ENCODE assay signal across 8 mouse cellular contexts in the genomic region with DNA sequence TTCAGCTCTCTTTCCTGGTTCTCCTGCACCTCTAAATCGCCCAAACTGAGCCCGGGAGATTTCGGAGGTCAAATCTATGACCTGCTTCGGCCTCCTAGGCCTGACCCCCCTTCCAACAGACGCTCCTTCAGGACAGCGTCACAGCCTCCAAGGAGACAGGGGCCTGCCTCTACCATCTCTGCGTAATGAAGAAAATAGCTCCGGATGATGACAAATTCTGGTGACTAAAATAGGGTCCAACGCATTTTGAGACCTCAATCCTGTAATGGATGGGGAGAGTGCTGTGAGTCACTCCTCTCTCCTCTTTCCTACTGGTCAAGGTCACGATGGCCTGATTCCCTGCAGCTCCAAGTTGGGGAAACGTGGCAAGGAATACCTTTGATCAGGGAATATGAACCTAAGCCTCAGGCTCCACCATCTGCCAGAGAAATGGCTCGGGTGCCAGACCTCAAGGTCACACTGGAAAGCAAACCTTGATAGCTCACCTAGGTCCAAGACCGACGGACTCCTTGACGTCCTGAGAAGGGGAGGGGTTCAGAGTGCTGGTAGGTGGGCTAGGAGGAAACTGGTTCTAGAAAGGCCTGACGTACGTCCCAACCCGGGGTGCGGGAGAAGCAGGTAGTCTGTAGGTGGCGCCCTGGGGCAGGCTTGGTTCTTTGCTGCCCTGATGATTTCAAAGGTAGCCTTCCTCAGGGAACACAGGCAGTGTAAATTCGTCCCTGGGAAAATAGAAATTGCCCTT. TPM values are rescaled to one million over a fixed set of nuclear protein-coding genes. Genes with fewer than 3 reads are reported as not detected.
DNase-seq lines count a peak whose midpoint lies in the region; ATAC-seq and TF ChIP-seq lines count a peak whose summit lies in the region.

No protein-coding gene starts in this region.

- in situ Hi-C loops in CH12.LX (cut with MboI; ENCODE audit: low pct_ligation_motif_present, low pct_unique_long_range_greater_than_20kb, low sequenced_read_pairs) = no loop called here

- H3K36me3 ChIP-seq in CH12.LX (replicated peaks in 1 of 2; ENCODE audit: control insufficient read depth in 1 of 2, insufficient read depth in 1 of 2, low read length in 1 of 2) = peaks cover 5 to 25% of the 10 kb centered on the region in 2 experiments
- H3K36me3 ChIP-seq in forebrain, embryonic 10.5 days (replicated peaks) = peaks cover 28% of the 10 kb centered on the region
- no peaks in the 10 kb centered on the region for H3K36me3 ChIP-seq in heart, embryonic 15.5 days
- peaks cover 19% of the 10 kb centered on the region for H3K36me3 ChIP-seq in liver, embryonic 13.5 days
- peaks cover 10% of the 10 kb centered on the region; the same call in 1 of the 2 replicates for H3K36me3 ChIP-seq in stomach, embryonic 15.5 days

- peak; percentile 10; the same call in 1 of the 2 replicates for TF ChIP-seq POLR2A in CH12.LX (IDR thresholded peaks at IDR 0.05; ENCODE audit: low read depth, low read length)

- dilution Hi-C loops in CH12.LX (cut with MboI; ENCODE audit: extremely low pct_ligation_motif_present, extremely low pct_unique_long_range_greater_than_20kb, low sequenced_read_pairs) = no loop called here

- peak overlapping the region; percentile 49 for H3K9ac ChIP-seq in CH12.LX (ENCODE audit: insufficient read depth, low read depth)
- H3K9ac ChIP-seq in heart, embryonic 15.5 days = peak overlapping the region; percentile 60
- H3K9ac ChIP-seq in liver, embryonic 13.5 days = peak overlapping the region; percentile 94
- H3K9ac ChIP-seq in stomach, embryonic 15.5 days = peak overlapping the region; percentile 17; the same call in 1 of the 2 replicates

- DNase-seq in CH12.LX (ENCODE audit: extremely low read depth) = peak; percentile 77
- DNase-seq in c-Kit-positive CD71-negative TER-119-negative erythroid progenitor cells, embryonic 14.5 days (ENCODE audit: low read depth) = peak; percentile 53
- peak; percentile 58 for DNase-seq in forebrain, embryonic 10.5 days (ENCODE audit: extremely low spot score, low spot score)
- peak; percentile 92 to 93 for DNase-seq in kidney, postnatal 25 days
- peak; percentile 77 for DNase-seq in liver, embryonic 13.5 days
- DNase-seq in neural tube, embryonic 10.5 days (ENCODE audit: extremely low spot score, low spot score) = peak; percentile 59

- ATAC-seq in heart, embryonic 15.5 days (replicated peaks; ENCODE audit: insufficient number of reproducible peaks, insufficient read depth, low FRiP score, low read depth) = peak; percentile 38
- ATAC-seq in liver, embryonic 13.5 days (ENCODE audit: low read depth) = peak; percentile 61
- ATAC-seq in stomach, embryonic 15.5 days (ENCODE audit: insufficient read depth, low FRiP score, low read depth) = peak; percentile 36

- H3K4me3 ChIP-seq in CH12.LX (replicated peaks in 1 of 3; ENCODE audit: low read depth in 2 of 3, low read length in 2 of 3, poor library complexity in 1 of 3) = peak overlapping the region; percentile 59 to 87 (median 81)
- H3K4me3 ChIP-seq in forebrain, embryonic 10.5 days = peak overlapping the region; percentile 90
- peak overlapping the region; percentile 88 for H3K4me3 ChIP-seq in heart, embryonic 15.5 days
- peak overlapping the region; percentile 91 for H3K4me3 ChIP-seq in liver, embryonic 13.5 days (replicated peaks)
- peak overlapping the region; percentile 88 for H3K4me3 ChIP-seq in stomach, embryonic 15.5 days (replicated peaks)

- H3K9me3 ChIP-seq in CH12.LX (replicated peaks; ENCODE audit: low read length) = no peaks in the 10 kb centered on the region
- H3K9me3 ChIP-seq in forebrain, embryonic 10.5 days = no peaks in the 10 kb centered on the region
- H3K9me3 ChIP-seq in heart, embryonic 15.5 days (replicated peaks) = no peaks in the 10 kb centered on the region
- H3K9me3 ChIP-seq in liver, embryonic 13.5 days (replicated peaks) = no peaks in the 10 kb centered on the region
- no peaks in the 10 kb centered on the region for H3K9me3 ChIP-seq in stomach, embryonic 15.5 days

- H3K27me3 ChIP-seq in CH12.LX (replicated peaks) = no peaks in the 10 kb centered on the region
- no peaks in the 10 kb centered on the region for H3K27me3 ChIP-seq in forebrain, embryonic 10.5 days (ENCODE audit: poor library complexity, severe bottlenecking)
- no peaks in the 10 kb centered on the region for H3K27me3 ChIP-seq in heart, embryonic 15.5 days
- H3K27me3 ChIP-seq in liver, embryonic 13.5 days = no peaks in the 10 kb centered on the region
- H3K27me3 ChIP-seq in stomach, embryonic 15.5 days (replicated peaks) = no peaks in the 10 kb centered on the region

- TF ChIP-seq EP300 in CH12.LX (IDR thresholded peaks at IDR 0.05; ENCODE audit: low read length) = no peak

- peak; percentile 69 to 85 for TF ChIP-seq CTCF in CH12.LX (conservative IDR thresholded peaks at IDR 0.05 in 1 of 2, IDR thresholded peaks at IDR 0.05 in 1 of 2; ENCODE audit: low read depth in 2 of 2, low read length in 2 of 2)

- H3K4me2 ChIP-seq in CH12.LX (ENCODE audit: insufficient read depth, low read depth, poor library complexity, severe bottlenecking) = peak overlapping the region; percentile 60
- H3K4me2 ChIP-seq in heart, embryonic 15.5 days = peak overlapping the region; percentile 83
- peak overlapping the region; percentile 96 for H3K4me2 ChIP-seq in liver, embryonic 13.5 days
- H3K4me2 ChIP-seq in stomach, embryonic 15.5 days = peak overlapping the region; percentile 70

- TF ChIP-seq RAD21 in CH12.LX (IDR thresholded peaks at IDR 0.05; ENCODE audit: low read depth, low read length) = peak; percentile 74

- H3K79me2 ChIP-seq in CH12.LX (replicated peaks; ENCODE audit: control insufficient read depth, extremely low read depth, insufficient read depth, poor library complexity, severe bottlenecking) = 0 out of 2 replicates have a peak, but pooled peaks cover 2% of the 10 kb centered on the region

- WGBS in forebrain, embryonic 10.5 days = 4% methylated on average over 21 of the region's 21 CpGs
- 4% methylated on average over 21 of the region's 21 CpGs for WGBS in heart, embryonic 15.5 days
- 3% methylated on average over 21 of the region's 21 CpGs for WGBS in liver, embryonic 13.5 days (ENCODE audit: insufficient replicate concordance)
- 4% methylated on average over 21 of the region's 21 CpGs for WGBS in stomach, embryonic 15.5 days

- H3K27ac ChIP-seq in CH12.LX (ENCODE audit: insufficient read depth, low read depth) = no peak overlapping the region
- H3K27ac ChIP-seq in forebrain, embryonic 10.5 days = peak overlapping the region; percentile 95
- peak overlapping the region; percentile 85 for H3K27ac ChIP-seq in heart, embryonic 15.5 days
- H3K27ac ChIP-seq in liver, embryonic 13.5 days = peak overlapping the region; percentile 82
- peak overlapping the region; percentile 85 for H3K27ac ChIP-seq in stomach, embryonic 15.5 days

- H3K4me1 ChIP-seq in CH12.LX (ENCODE audit: control insufficient read depth in 1 of 2, insufficient read depth in 2 of 2) = peaks cover 0 to 20% of the 10 kb centered on the region in 2 experiments; a peak in 2 of 4 replicates
- peaks cover 30% of the 10 kb centered on the region for H3K4me1 ChIP-seq in forebrain, embryonic 10.5 days
- peaks cover 14% of the 10 kb centered on the region for H3K4me1 ChIP-seq in heart, embryonic 15.5 days (replicated peaks)
- peaks cover 33% of the 10 kb centered on the region for H3K4me1 ChIP-seq in liver, embryonic 13.5 days (replicated peaks)
- H3K4me1 ChIP-seq in stomach, embryonic 15.5 days = no peaks in the 10 kb centered on the region

TF ChIP-seq in CH12.LX, 34 proteins besides CTCF, POLR2A, EP300 and RAD21 (continues in another document):
- TF ChIP-seq CHD1 (IDR thresholded peaks at IDR 0.05; ENCODE audit: low read depth, low read length) = no peak
- TF ChIP-seq POLR2AphosphoS2 (IDR thresholded peaks at IDR 0.05; ENCODE audit: low read depth, low read length) = no peak
- no peak for TF ChIP-seq MAX (IDR thresholded peaks at IDR 0.05; ENCODE audit: low read length)
- no peak for TF ChIP-seq ELF1 (IDR thresholded peaks at IDR 0.05; ENCODE audit: low read depth, low read length)
- TF ChIP-seq SIN3A (IDR thresholded peaks at IDR 0.05; ENCODE audit: low read length) = peak; percentile 14; the same call in 1 of the 2 replicates
- TF ChIP-seq GABPA (IDR thresholded peaks at IDR 0.05; ENCODE audit: insufficient replicate concordance, low read depth, low read length) = no peak
- peak; percentile 49 for TF ChIP-seq SMC3 (IDR thresholded peaks at IDR 0.05; ENCODE audit: low read depth, low read length)
- 0 out of 2 replicates have a peak, but pooled peaks have one; percentile 5 for TF ChIP-seq NELFE (IDR thresholded peaks at IDR 0.05; ENCODE audit: low read depth, low read length)
- TF ChIP-seq MAZ (IDR thresholded peaks at IDR 0.05; ENCODE audit: low read depth, low read length) = 0 out of 2 replicates have a peak, but pooled peaks have one; percentile 5
- no peak for TF ChIP-seq USF1 (IDR thresholded peaks at IDR 0.05; ENCODE audit: low read depth, low read length)
- TF ChIP-seq MXI1 (IDR thresholded peaks at IDR 0.05; ENCODE audit: low read depth, low read length) = 0 out of 2 replicates have a peak, but pooled peaks have one; percentile 57
- TF ChIP-seq IRF4 (IDR thresholded peaks at IDR 0.05; ENCODE audit: low read depth, low read length) = peak; percentile 29; the same call in 1 of the 2 replicates
- no peak for TF ChIP-seq ETS1 (conservative IDR thresholded peaks at IDR 0.05; ENCODE audit: low read depth, low read length)
- TF ChIP-seq NRF1 (IDR thresholded peaks at IDR 0.05; ENCODE audit: low read depth, low read length) = no peak
- 0 out of 2 replicates have a peak, but pooled peaks have one; percentile 23 for TF ChIP-seq TCF12 (IDR thresholded peaks at IDR 0.05; ENCODE audit: low read depth, low read length)

RNA-seq across cellular contexts. Expression of a gene that starts 0.7 kb away (rescaled TPM):
- 27.5 and 29.2 TPM in 2 replicates for total RNA-seq in CH12.LX (2012; rRNA removed)
- 24.6 and 29.9 TPM in 2 replicates for total RNA-seq in CH12.LX (2014; rRNA removed)
- polyA plus RNA-seq in CH12.LX (2012; ENCODE audit: insufficient read length, low read depth) = 21.2 and 22.1 TPM in 2 replicates
- polyA plus RNA-seq in forebrain, embryonic 10.5 days (2016; fragmentation: Nextera tagmentation; extraction: Ambion mirVana) = 40.3 and 43.1 TPM in 2 replicates
- 24.9 and 30.9 TPM in 2 replicates for polyA plus RNA-seq in heart, embryonic 15.5 days (2015; fragmentation: Nextera tagmentation; extraction: Ambion mirVana)
- polyA plus RNA-seq in liver, embryonic 13.5 days (2015; fragmentation: Nextera tagmentation; extraction: Ambion mirVana) = 20.6 and 23.0 TPM in 2 replicates
- polyA plus RNA-seq in stomach, embryonic 15.5 days (2015; fragmentation: Nextera tagmentation; extraction: Ambion mirVana) = 39.8 and 40.6 TPM in 2 replicates

RNA-seq across cellular contexts. Expression of a gene that starts 49.1 kb away (rescaled TPM):
- total RNA-seq in CH12.LX (2012; rRNA removed) (17.2 and 17.7 TPM in 2 replicates), CH12.LX (2014; rRNA removed) (20.4 and 21.4 TPM in 2 replicates)
- 126 and 130 TPM in 2 replicates for polyA plus RNA-seq in CH12.LX (2012; ENCODE audit: insufficient read length, low read depth)
- polyA plus RNA-seq in forebrain, embryonic 10.5 days (2016; fragmentation: Nextera tagmentation; extraction: Ambion mirVana) = 8.4 and 10.6 TPM in 2 replicates
- polyA plus RNA-seq in heart, embryonic 15.5 days (2015; fragmentation: Nextera tagmentation; extraction: Ambion mirVana) = 0.73 and 1.5 TPM in 2 replicates
- polyA plus RNA-seq in liver, embryonic 13.5 days (2015; fragmentation: Nextera tagmentation; extraction: Ambion mirVana) = 2.9 and 3.9 TPM in 2 replicates
- 6.8 TPM in 2 replicates for polyA plus RNA-seq in stomach, embryonic 15.5 days (2015; fragmentation: Nextera tagmentation; extraction: Ambion mirVana)

Comparison
In these comparisons a context has a peak if more than half of its experiments do, and no peak if none do; other contexts are left out.
1. H3K9ac ChIP-seq: peak in every context shown above with its lines; median percentile 94 in liver, embryonic 13.5 days; 60 in heart, embryonic 15.5 days; 49 in CH12.LX; 17 in stomach, embryonic 15.5 days.
2. RNA of a gene that starts 49.1 kb away (polyA plus RNA-seq): 126 to 130 TPM in CH12.LX; 8.4 to 10.6 TPM in forebrain, embryonic 10.5 days, 6.8 TPM in stomach, embryonic 15.5 days, 2.9 to 3.9 TPM in liver, embryonic 13.5 days and 0.73 to 1.5 TPM in heart, embryonic 15.5 days; every median in the first group is over 10 times any median in the second.
3. Peak in every context shown above with its lines, with median percentiles within 50 percentile points of each other: DNase-seq, H3K4me2 ChIP-seq, H3K4me3 ChIP-seq and ATAC-seq.